16 mouse cellular contexts compared by ENCODE assay signal in genomic region chr6:15743793-15744192, GRCm38 (mm10). TPM values are rescaled to one million over a fixed set of nuclear protein-coding genes. Genes with fewer than 3 reads are reported as not detected.
DNase-seq lines count a peak whose midpoint lies in the region; ATAC-seq and TF ChIP-seq lines count a peak whose summit lies in the region.
"Had no signal": no experiment of that assay in that cellular context is flagged by ENCODE, and none has a peak within 500 bp of the region (broad histone marks: within the 10 kb centered on the region; RNA-seq: fewer than 3 reads in every experiment).

No protein-coding gene starts in this region.

- 43% methylated on average over 6 of the region's 6 CpGs for WGBS in heart, embryonic 14.5 days
- 63% methylated on average over 6 of the region's 6 CpGs for WGBS in kidney, postnatal 0 days
- WGBS in neural tube, embryonic 15.5 days, result 82% methylated on average over 6 of the region's 6 CpGs

- peaks cover 62% of the 10 kb centered on the region for H3K79me2 ChIP-seq in myocyte (ENCODE audit: control insufficient read depth, insufficient read depth)

- no peaks in the 10 kb centered on the region for H3K27me3 ChIP-seq in heart, embryonic 14.5 days (ENCODE audit: control insufficient read depth, insufficient read depth, low read length)
- H3K27me3 ChIP-seq in kidney, postnatal 0 days (ENCODE audit: insufficient read depth, low read length), result no peaks in the 10 kb centered on the region
- no peaks in the 10 kb centered on the region for H3K27me3 ChIP-seq in myocyte (ENCODE audit: control insufficient read depth, insufficient read depth, insufficient read length)
- no peaks in the 10 kb centered on the region for H3K27me3 ChIP-seq in neural tube, embryonic 15.5 days (replicated peaks)
- H3K27me3 ChIP-seq: forebrain, embryonic 13.5 days; hindbrain, embryonic 13.5 days; liver, embryonic 13.5 days; megakaryocyte, embryonic 14.5 days; midbrain, embryonic 15.5 days had no signal

- no peaks in the 10 kb centered on the region for H3K9me3 ChIP-seq in heart, embryonic 14.5 days (ENCODE audit: control insufficient read depth, low read length)
- no peaks in the 10 kb centered on the region for H3K9me3 ChIP-seq in kidney, postnatal 0 days (replicated peaks; ENCODE audit: low read length)
- H3K9me3 ChIP-seq in neural tube, embryonic 15.5 days (replicated peaks), result no peaks in the 10 kb centered on the region
- H3K9me3 ChIP-seq: forebrain, embryonic 13.5 days; G1E; hindbrain, embryonic 13.5 days; liver, embryonic 13.5 days; megakaryocyte, embryonic 14.5 days; midbrain, embryonic 15.5 days had no signal

- no peak for TF ChIP-seq CTCF in kidney, postnatal 0 days (IDR thresholded peaks at IDR 0.05; ENCODE audit: low read depth)
- TF ChIP-seq CTCF in embryonic fibroblast, embryonic 13.5 days (IDR thresholded peaks at IDR 0.05; ENCODE audit: borderline replicate concordance, insufficient read depth, low read length), result no peak

- no peak overlapping the region for H3ac ChIP-seq in myocyte (ENCODE audit: control insufficient read depth, insufficient read length)

- peak overlapping the region; percentile 75 to 76 for H3K27ac ChIP-seq in heart, embryonic 14.5 days (replicated peaks in 1 of 2; ENCODE audit: control insufficient read depth in 1 of 2, insufficient read depth in 1 of 2, low read depth in 2 of 2, low read length in 2 of 2)
- H3K27ac ChIP-seq in kidney, postnatal 0 days, result peak overlapping the region; percentile 60; the same call in 1 of the 2 replicates
- peak overlapping the region; percentile 97 for H3K27ac ChIP-seq in embryonic fibroblast, embryonic 13.5 days (ENCODE audit: insufficient read depth, low read length)
- no peak overlapping the region for H3K27ac ChIP-seq in neural tube, embryonic 15.5 days (replicated peaks)
- H3K27ac ChIP-seq: forebrain, embryonic 13.5 days; hindbrain, embryonic 13.5 days; liver, embryonic 13.5 days; midbrain, embryonic 15.5 days had no signal

- H3K4me3 ChIP-seq in heart, embryonic 14.5 days (ENCODE audit: control insufficient read depth in 1 of 2, insufficient read depth in 1 of 2, low read depth in 1 of 2, low read length in 2 of 2), result no peak overlapping the region
- no peak overlapping the region for H3K4me3 ChIP-seq in kidney, postnatal 0 days (replicated peaks; ENCODE audit: low read depth, low read length)
- H3K4me3 ChIP-seq in embryonic fibroblast, embryonic 13.5 days (ENCODE audit: insufficient read depth, low read length), result no peak overlapping the region
- H3K4me3 ChIP-seq in myocyte, result peak overlapping the region; percentile 14
- H3K4me3 ChIP-seq in neural tube, embryonic 15.5 days (replicated peaks), result no peak overlapping the region
- H3K4me3 ChIP-seq: forebrain, embryonic 13.5 days; hindbrain, embryonic 13.5 days; liver, embryonic 13.5 days; megakaryocyte, embryonic 14.5 days; midbrain, embryonic 15.5 days had no signal

- peak overlapping the region; percentile 46; the same call in 1 of the 2 replicates for H3K9ac ChIP-seq in heart, embryonic 14.5 days (ENCODE audit: low read length)
- no peak overlapping the region for H3K9ac ChIP-seq in kidney, postnatal 0 days (ENCODE audit: low read depth, low read length)
- no peak overlapping the region for H3K9ac ChIP-seq in neural tube, embryonic 15.5 days (replicated peaks)
- H3K9ac ChIP-seq: forebrain, embryonic 13.5 days; hindbrain, embryonic 13.5 days; liver, embryonic 13.5 days; midbrain, embryonic 15.5 days had no signal

- TF ChIP-seq POLR2A in embryonic fibroblast, embryonic 13.5 days (IDR thresholded peaks at IDR 0.05; ENCODE audit: low read depth, low read length), result no peak
- no peak for TF ChIP-seq POLR2A in myocyte (IDR thresholded peaks at IDR 0.05; ENCODE audit: insufficient read length, low read depth)

- ATAC-seq in heart, embryonic 14.5 days (ENCODE audit: insufficient number of reproducible peaks, insufficient read depth, low FRiP score, low read depth), result 0 out of 2 replicates have a peak, but pooled peaks have one; percentile 4
- ATAC-seq in kidney, postnatal 0 days (replicated peaks; ENCODE audit: low FRiP score, low read depth), result no peak
- no peak for ATAC-seq in neural tube, embryonic 15.5 days (ENCODE audit: low FRiP score)
- ATAC-seq: CD4-positive, CD25-positive, alpha-beta regulatory T cell, adult 4 months; forebrain, embryonic 13.5 days; midbrain, embryonic 15.5 days had no signal

- H3K4me2 ChIP-seq in heart, embryonic 14.5 days (ENCODE audit: low read length), result peak overlapping the region; percentile 22
- no peak overlapping the region for H3K4me2 ChIP-seq in kidney, postnatal 0 days (ENCODE audit: low read length)
- H3K4me2 ChIP-seq in myocyte (ENCODE audit: low read depth), result peak overlapping the region; percentile 99
- no peak overlapping the region for H3K4me2 ChIP-seq in neural tube, embryonic 15.5 days
- H3K4me2 ChIP-seq: forebrain, embryonic 13.5 days; hindbrain, embryonic 13.5 days; liver, embryonic 13.5 days; midbrain, embryonic 15.5 days had no signal

- no peak for DNase-seq in heart, adult 11 months
- peak; percentile 68 for DNase-seq in kidney, postnatal 0 days (ENCODE audit: low spot score)
- no peak for DNase-seq in kidney, postnatal 25 days
- DNase-seq: layer of hippocampus, postnatal 36 days; liver, embryonic 13.5 days; lung, postnatal 10 days had no signal

- H3K4me1 ChIP-seq in heart, embryonic 14.5 days (ENCODE audit: control insufficient read depth in 2 of 2, insufficient read depth in 2 of 2, low read length in 2 of 2), result peaks cover 9 to 20% of the 10 kb centered on the region in 2 experiments
- H3K4me1 ChIP-seq in kidney, postnatal 0 days (replicated peaks; ENCODE audit: insufficient read depth, low read length), result 0 out of 2 replicates have a peak, but pooled peaks cover 7% of the 10 kb centered on the region
- H3K4me1 ChIP-seq in embryonic fibroblast, embryonic 13.5 days (ENCODE audit: control insufficient read depth, insufficient read depth, low read length), result peaks cover 3% of the 10 kb centered on the region
- no peaks in the 10 kb centered on the region for H3K4me1 ChIP-seq in neural tube, embryonic 15.5 days
- H3K4me1 ChIP-seq: hindbrain, embryonic 13.5 days had no signal

- H3K36me3 ChIP-seq in heart, embryonic 14.5 days (ENCODE audit: control insufficient read depth, insufficient read depth, low read length), result peaks cover 16% of the 10 kb centered on the region
- no peaks in the 10 kb centered on the region for H3K36me3 ChIP-seq in kidney, postnatal 0 days (ENCODE audit: insufficient read depth, low read length)
- peaks cover 36% of the 10 kb centered on the region for H3K36me3 ChIP-seq in myocyte (ENCODE audit: control insufficient read depth, insufficient read depth)
- no peaks in the 10 kb centered on the region for H3K36me3 ChIP-seq in neural tube, embryonic 15.5 days
- H3K36me3 ChIP-seq: G1E; hindbrain, embryonic 13.5 days; midbrain, embryonic 15.5 days had no signal

TF ChIP-seq in myocyte, 11 proteins besides CTCF, POLR2A, EP300 and RAD21:
- no peak for TF ChIP-seq TCF3 (IDR thresholded peaks at IDR 0.05; ENCODE audit: insufficient read length, low read depth)
- TF ChIP-seq SRF (IDR thresholded peaks at IDR 0.05; ENCODE audit: control insufficient read depth, insufficient read length, low read depth), result no peak
- no peak for TF ChIP-seq MAX (IDR thresholded peaks at IDR 0.05; ENCODE audit: low read depth)

RNA-seq across cellular contexts. Expression of gene Mdfic, which starts 23.3 kb away (rescaled TPM):
- 6.4 and 7.6 TPM in 2 replicates for polyA plus RNA-seq in heart, embryonic 14.5 days (2014; fragmentation: Nextera tagmentation; extraction: Ambion mirVana)
- polyA plus RNA-seq in kidney, postnatal 0 days (2015; fragmentation: Nextera tagmentation; extraction: Ambion mirVana), result 4.4 and 4.6 TPM in 2 replicates
- polyA plus RNA-seq in embryonic fibroblast, embryonic 13.5 days (2011; ENCODE audit: insufficient read length, low read depth, missing spikeins), result 55.3 and 73.6 TPM in 2 replicates
- 26.9 TPM for polyA plus RNA-seq in myocyte (2012; fragmentation: generic; extraction: Trizol)
- polyA plus RNA-seq in neural tube, embryonic 15.5 days (2015; fragmentation: Nextera tagmentation; extraction: Ambion mirVana), result 1.1 and 1.5 TPM in 2 replicates
- polyA plus RNA-seq: G1E had no signal

Comparison
In these comparisons a context has a peak if more than half of its experiments do, and no peak if none do; other contexts are left out.
1. H3K4me2 ChIP-seq: peak in heart, embryonic 14.5 days (single experiment) and myocyte (single experiment); none in kidney, postnatal 0 days (single experiment) and neural tube, embryonic 15.5 days (single experiment).